Mouse (Mus musculus) gastrocnemius, adult 8-10 months (tissue): ENCODE results near the gene Gm17124. TPM values are rescaled to one million over a fixed set of nuclear protein-coding genes. Genes with fewer than 3 reads are reported as not detected.
"Not testable (repeated sequence)": the region's sequence is repeated elsewhere in the genome, so short reads cannot be mapped to it uniquely, and the experiment has no call there.

Experiments
- DNase-seq, 2 experiments: peaks; one replicate each; pipeline ENCODE4 v3.0.0; 2022; ENCODE audit warnings: low spot score in 2 of 2
- microRNA-seq: library from miRNA; unstranded; fragments of <30 nt; microRNA quantifications from one replicate; pipeline ENCODE4 v1.2.0, GENCODE M21; 2022
- total RNA-seq, 4 experiments: library from RNA; stranded (reverse); gene quantifications; 2 replicates each; pipeline ENCODE4 v1.2.4; 2022

Gm17124 gene
- total RNA-seq = not detected

DNA sequence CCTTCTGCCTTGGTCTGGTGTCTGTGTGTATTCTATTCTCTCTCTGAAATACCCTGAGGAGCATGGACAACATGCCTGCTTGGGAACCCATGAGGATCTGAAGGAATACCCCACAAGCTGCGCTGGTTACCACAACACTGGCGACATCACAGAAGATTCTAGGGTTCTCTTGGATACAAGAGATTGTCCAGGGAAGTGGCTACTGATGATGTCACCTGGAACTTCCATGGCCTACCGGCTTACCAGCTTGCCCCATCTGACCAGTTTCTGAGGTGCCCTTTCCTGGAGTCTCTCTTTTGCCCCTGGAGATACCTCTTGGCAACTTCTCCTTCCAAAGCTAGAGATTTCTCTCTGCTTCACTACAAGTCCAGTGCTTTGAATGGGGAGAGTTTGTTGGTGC is at the start of gene Gm17124:
Gene Gm17124 (minus strand): TSS at position 101 of the 400 bp plus-strand sequence.
- not testable (repeated sequence) for DNase-seq

DNA sequence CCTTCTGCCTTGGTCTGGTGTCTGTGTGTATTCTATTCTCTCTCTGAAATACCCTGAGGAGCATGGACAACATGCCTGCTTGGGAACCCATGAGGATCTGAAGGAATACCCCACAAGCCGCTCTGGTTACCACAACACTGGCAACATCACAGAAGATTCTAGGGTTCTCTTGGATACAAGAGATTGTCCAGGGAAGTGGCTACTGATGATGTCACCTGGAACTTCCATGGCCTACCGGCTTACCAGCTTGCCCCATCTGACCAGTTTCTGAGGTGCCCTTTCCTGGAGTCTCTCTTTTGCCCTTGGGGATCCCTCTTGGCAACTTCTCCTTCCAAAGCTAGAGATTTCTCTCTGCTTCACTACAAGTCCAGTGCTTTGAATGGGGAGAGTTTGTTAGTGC is 42.1 kb upstream of the Gm17124 start, which contains the start of gene Gm3633:
Gene Gm3633 (minus strand): TSS at position 101 of the 400 bp plus-strand sequence.
- DNase-seq = not testable (repeated sequence)

Small RNA genes within 50 kb of the gene (microRNA-seq; reads per million reads assigned to microRNA genes)
- gene Gm23620 (not detected), gene Gm25228 (not detected)

Other genes with a start within 250 kb of the Gm17124 start
- gene Gm8005, start 160.2 kb downstream of the Gm17124 start, total RNA-seq = not detected
- gene Gm8011, start 136.0 kb downstream of the Gm17124 start, total RNA-seq = not detected
- gene Gm8020, start 97.5 kb downstream of the Gm17124 start, total RNA-seq = not detected
- not detected for gene Gm8024, start 75.6 kb downstream of the Gm17124 start, total RNA-seq
- not detected for gene Gm3633, start 42.0 kb upstream of the Gm17124 start, total RNA-seq
- gene Gm10378, start 56.1 kb upstream of the Gm17124 start, total RNA-seq = not detected
- gene Gm3015, start 168.9 kb upstream of the Gm17124 start, total RNA-seq = not detected
- not detected for gene Gm10377, start 198.1 kb upstream of the Gm17124 start, total RNA-seq